Mouse (Mus musculus) layer of hippocampus, postnatal 10 days (tissue): Measurements from ENCODE around the gene Kif12. TPM values are rescaled to one million over a fixed set of nuclear protein-coding genes. Genes with fewer than 3 reads are reported as not detected.
A peak's percentile ranks its signal among the peaks of the same experiment; 100 is the strongest.

ENCODE experiments used
- DNase-seq, 2 experiments: peaks; one replicate each; pipeline ENCODE4 v3.0.0; 2021; ENCODE audit warnings: low spot score in 2 of 2
- total RNA-seq, 2 experiments: library from RNA; stranded (reverse); gene quantifications; 2 replicates each; pipeline ENCODE4 v1.2.3; 2021

The Kif12 gene
- total RNA-seq, 2 experiments from 2014 or later, result not detected

GRCm38 (mm10) chr4:63158961-63159592 is 12.9 kb downstream of the Kif12 start:
- peak; percentile 87 to 91 for DNase-seq

- DNase-seq, result no peak
Measured at GRCm38 (mm10) chr4:63158192-63158591, 13.7 kb downstream of the Kif12 start.

- DNase-seq, result no peak
Measured at GRCm38 (mm10) chr4:63156726-63157634, 15.0 kb downstream of the Kif12 start.

GRCm38 (mm10) chr4:63155596-63155995 is 16.3 kb downstream of the Kif12 start:
- no peak for DNase-seq

DNA sequence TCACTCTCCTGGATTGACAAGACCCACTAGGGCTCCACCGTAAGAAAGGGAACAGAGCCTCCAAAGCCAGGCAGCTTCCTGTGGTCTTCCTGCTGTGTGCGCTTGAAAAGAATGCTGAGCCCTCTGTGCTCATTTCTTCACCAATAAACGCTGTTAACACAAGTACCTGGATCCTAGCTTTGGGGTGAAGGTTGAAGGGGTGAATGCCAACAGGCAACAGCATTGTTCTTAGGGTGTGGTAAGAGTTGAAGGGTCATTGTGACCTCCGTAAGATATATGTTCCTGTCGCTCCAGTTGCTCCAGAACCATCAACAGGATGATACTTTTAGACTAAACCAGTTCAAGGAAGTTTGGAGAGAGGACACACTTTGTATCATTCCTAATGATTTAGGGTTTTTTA is 17.2 kb downstream of the Kif12 start, which contains the start of gene Ambp:
Gene Ambp, minus strand, starts transcription at position 101 of the 400 bp plus-strand sequence.
- no peak for DNase-seq

GRCm38 (mm10) chr4:63154028-63154427 is 17.9 kb downstream of the Kif12 start:
- no peak for DNase-seq

DNA sequence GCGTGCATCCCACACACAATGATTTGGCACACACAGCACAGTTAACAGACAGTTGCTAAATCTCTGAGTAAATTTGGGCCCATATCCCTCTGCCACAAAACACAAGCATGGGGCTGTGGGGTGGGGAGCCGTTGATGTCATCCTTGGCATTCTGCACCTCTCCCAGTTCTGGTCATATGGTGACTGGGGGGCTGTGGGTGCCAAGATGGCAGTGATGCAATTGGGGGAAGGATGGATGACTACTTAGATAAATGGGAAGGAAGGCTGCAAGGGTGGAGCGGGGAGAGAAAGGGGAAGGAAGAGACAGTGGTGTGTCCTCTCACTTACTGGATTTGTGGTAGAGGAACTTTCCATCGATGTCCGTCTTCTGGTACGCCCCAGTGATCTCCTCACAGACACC is 20.8 kb downstream of the Kif12 start:
- peak; percentile 16 to 21 for DNase-seq

DNA sequence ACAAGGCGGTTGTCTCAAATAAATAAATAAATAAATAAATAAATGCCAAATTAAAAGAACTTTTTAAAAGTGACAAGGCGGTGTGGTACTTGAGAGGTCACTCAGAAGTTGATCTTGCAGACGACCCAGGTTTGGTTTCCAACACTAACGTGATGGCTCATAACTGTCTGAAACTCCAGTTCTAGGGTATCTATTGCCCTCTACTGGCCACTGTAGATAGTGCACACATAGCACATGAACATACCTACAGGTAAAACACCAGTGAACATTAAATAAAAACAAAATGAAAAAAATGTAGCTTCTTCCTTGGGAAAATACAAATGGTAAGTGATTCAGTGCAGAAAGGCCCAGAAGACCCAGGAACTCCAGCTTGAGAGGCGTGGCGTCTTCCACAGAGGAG is 24.7 kb downstream of the Kif12 start:
- DNase-seq, result no peak

DNA sequence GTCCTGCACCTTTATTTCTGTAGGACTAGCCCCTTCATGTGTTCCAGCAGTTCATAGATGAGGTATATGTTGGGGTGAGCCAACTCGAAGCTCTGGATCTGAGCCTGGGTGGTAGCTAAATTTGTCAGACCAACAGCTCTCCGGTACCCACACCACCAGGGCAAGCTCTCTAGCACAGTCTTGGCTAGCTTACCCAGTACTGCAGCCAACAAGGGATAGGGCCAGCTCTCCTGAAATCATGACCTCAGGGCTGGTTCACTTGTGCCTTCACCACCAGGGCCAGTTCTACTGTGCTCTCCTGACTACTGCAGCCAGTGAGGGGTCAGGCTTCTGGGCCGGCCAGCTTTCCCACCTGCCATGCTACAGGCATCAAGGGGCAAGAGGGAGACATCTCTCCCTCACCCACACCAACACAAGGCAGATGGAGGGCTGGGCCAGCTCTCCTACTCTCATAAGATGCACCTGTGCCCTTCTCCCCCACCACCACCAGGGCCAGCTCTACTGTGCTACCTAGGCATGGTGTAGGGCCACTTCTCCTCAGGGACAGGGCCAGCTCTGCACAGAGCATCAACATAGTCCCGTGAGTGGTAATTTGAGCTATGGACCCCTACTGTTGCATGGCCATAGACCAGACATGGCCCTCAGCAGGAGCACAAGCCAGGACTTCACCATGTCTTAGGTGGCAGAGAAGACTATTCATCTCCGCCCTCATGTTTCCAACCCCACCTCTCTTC is 41.9 kb downstream of the Kif12 start:
- DNase-seq, result no peak

GRCm38 (mm10) chr4:63124861-63125466 is 47.0 kb downstream of the Kif12 start:
- DNase-seq, result peak in 1 of 2 experiments; percentile 17

DNA sequence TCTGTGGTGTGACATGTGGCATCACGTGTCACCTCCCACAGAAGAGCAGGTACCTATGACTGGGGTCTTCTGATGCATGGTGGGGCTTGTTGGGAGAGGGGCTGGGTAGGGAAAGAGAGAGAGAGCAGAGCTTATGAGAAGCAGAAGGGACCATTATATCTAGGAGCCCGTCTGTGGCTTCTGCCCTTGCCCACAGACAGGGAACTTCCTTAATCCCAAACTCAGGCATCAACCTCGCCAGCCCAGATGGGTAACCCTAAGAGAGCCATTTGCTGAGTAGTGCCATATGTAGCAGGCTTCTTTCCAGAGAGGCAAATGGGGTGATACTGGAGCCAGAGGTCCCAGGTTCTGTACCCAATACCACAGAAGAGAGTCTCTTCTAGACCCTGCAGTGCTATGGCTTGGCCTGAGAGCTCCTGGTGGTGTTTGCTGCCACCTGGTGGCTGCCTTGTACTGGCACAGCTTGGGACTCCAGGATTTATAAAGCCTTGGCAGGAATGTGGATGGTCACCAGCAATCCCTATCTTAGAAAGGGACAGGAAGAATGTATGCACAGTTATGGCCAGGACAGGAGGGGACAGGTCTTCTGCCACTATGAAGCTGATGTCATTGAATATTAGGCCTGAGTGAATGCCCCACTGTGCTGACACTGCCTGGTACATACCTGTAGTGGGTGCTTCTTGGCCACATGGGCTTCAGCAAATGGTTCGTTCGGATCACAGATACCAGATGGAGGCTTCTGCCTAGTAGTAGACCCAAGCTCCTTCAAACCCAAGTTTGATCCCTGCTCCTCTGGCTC is 53.1 kb downstream of the Kif12 start:
- peak; percentile 86 to 91 for DNase-seq

Other genes with a start within 250 kb of the Kif12 start
- 1 to 10 TPM; 5.3 to 7.0 TPM for gene Zfp618, start 206.6 kb downstream of the Kif12 start, total RNA-seq
- gene Ambp, start 17.3 kb downstream of the Kif12 start, total RNA-seq, result not detected
- gene Col27a1, start 41.9 kb upstream of the Kif12 start, total RNA-seq, result 1 to 10 TPM; 3.1 to 3.9 TPM
- not detected for gene Orm1, start 172.4 kb upstream of the Kif12 start, total RNA-seq
- gene Orm3, start 184.0 kb upstream of the Kif12 start, total RNA-seq, result not detected
- gene Orm2, start 190.3 kb upstream of the Kif12 start, total RNA-seq, result not detected
- 1 to 10 TPM; 4.0 to 5.0 TPM for gene Akna, start 231.2 kb upstream of the Kif12 start, total RNA-seq